Mouse (Mus musculus) erythroblast, embryonic 14.5 days (primary cell): ENCODE measurements around the gene Dctpp1. TPM values are rescaled to one million over a fixed set of nuclear protein-coding genes. Genes with fewer than 3 reads are reported as not detected.
"Not testable (repeated sequence)": the region's sequence is repeated elsewhere in the genome, so short reads cannot be mapped to it uniquely, and the experiment has no call there.

Experiments used
- H3K27me3 ChIP-seq: 2 replicates; pipeline ENCODE4 v1.6.1; 2012; ENCODE audit warnings: inconsistent platforms; ENCODE audit not compliant: control insufficient read depth
- H3K36me3 ChIP-seq: 2 replicates; pipeline ENCODE4 v1.6.1; 2012; ENCODE audit warnings: mild to moderate bottlenecking, inconsistent platforms; ENCODE audit not compliant: control insufficient read depth
- H3K4me1 ChIP-seq: 2 replicates; pipeline ENCODE4 v1.6.1; 2012; ENCODE audit warnings: inconsistent platforms; ENCODE audit not compliant: control insufficient read depth
- H3K4me3 ChIP-seq: replicated peaks from 2 replicates; pipeline ENCODE3; 2012; ENCODE audit warnings: moderate library complexity, mild to moderate bottlenecking, inconsistent platforms
- H3K9me3 ChIP-seq: 2 replicates; pipeline ENCODE4 v1.6.1; 2012; ENCODE audit warnings: low read length, inconsistent platforms, mixed read lengths; ENCODE audit not compliant: control insufficient read depth
- GATA1 ChIP-seq: IDR thresholded peaks from 2 replicates; pipeline ENCODE4 v1.6.1; 2012; ENCODE audit warnings: low read length, inconsistent platforms, mixed read lengths
- TAL1 ChIP-seq: IDR thresholded peaks from 3 replicates; pipeline ENCODE4 v1.6.1; 2012; ENCODE audit warnings: low read length, inconsistent platforms, mixed read lengths
- polyA plus RNA-seq: library from polyadenylated mRNA; stranded (reverse); fragments of >175 nt; gene quantifications from 2 replicates; pipeline ENCODE4 v1.2.3, GENCODE M21; 2012

Gene Dctpp1
- polyA plus RNA-seq, 1 experiment = 9.7 TPM

GRCm38 (mm10) chr7:127255008-127255407 is 5.5 kb downstream of the Dctpp1 start:
- H3K9me3 ChIP-seq = peaks cover 2% of the 10 kb centered on the region; the same call in 1 of the 2 replicates
- TF ChIP-seq TAL1 = no peak
- TF ChIP-seq GATA1 = no peak
- H3K4me3 ChIP-seq = peak overlapping the region; percentile 72
- H3K27me3 ChIP-seq = no peaks in the 10 kb centered on the region
- H3K4me1 ChIP-seq = peaks cover 67% of the 10 kb centered on the region
- H3K36me3 ChIP-seq = peaks cover 31% of the 10 kb centered on the region

GRCm38 (mm10) chr7:127253821-127254769 is 6.4 kb downstream of the Dctpp1 start:
- peaks cover 58% of the 10 kb centered on the region for H3K4me1 ChIP-seq
- no peak for TF ChIP-seq TAL1
- TF ChIP-seq GATA1 = no peak
- H3K4me3 ChIP-seq = peak overlapping the region; percentile 72
- no peaks in the 10 kb centered on the region for H3K27me3 ChIP-seq
- H3K36me3 ChIP-seq = peaks cover 39% of the 10 kb centered on the region
- H3K9me3 ChIP-seq = peaks cover 2% of the 10 kb centered on the region; the same call in 1 of the 2 replicates

GRCm38 (mm10) chr7:127253341-127253740 is 7.2 kb downstream of the Dctpp1 start:
- Histone ChIP-seq H3K4me1 (peaks cover 51% of the 10 kb centered on the region), H3K4me3 (peak overlapping the region; percentile 72), H3K27me3 (no peaks in the 10 kb centered on the region), H3K36me3 (peaks cover 42% of the 10 kb centered on the region), H3K9me3 (peaks cover 2% of the 10 kb centered on the region; the same call in 1 of the 2 replicates)
- TF ChIP-seq TAL1 (no peak), GATA1 (no peak)

GRCm38 (mm10) chr7:127252414-127252813 is 8.1 kb downstream of the Dctpp1 start:
- peaks cover 39% of the 10 kb centered on the region for H3K36me3 ChIP-seq
- H3K4me3 ChIP-seq = no peak overlapping the region
- no peak for TF ChIP-seq GATA1
- no peak for TF ChIP-seq TAL1
- H3K4me1 ChIP-seq = peaks cover 43% of the 10 kb centered on the region
- H3K27me3 ChIP-seq = no peaks in the 10 kb centered on the region
- peaks cover 2% of the 10 kb centered on the region; the same call in 1 of the 2 replicates for H3K9me3 ChIP-seq

GRCm38 (mm10) chr7:127250511-127250910 is 10.0 kb downstream of the Dctpp1 start:
- H3K9me3 ChIP-seq, H3K4me3 ChIP-seq, H3K27me3 ChIP-seq: not testable (repeated sequence)
- H3K36me3 ChIP-seq = peaks cover 38% of the 10 kb centered on the region
- H3K4me1 ChIP-seq = peaks cover 44% of the 10 kb centered on the region

- Histone ChIP-seq H3K36me3 (peaks cover 35% of the 10 kb centered on the region), H3K9me3 (peaks cover 3% of the 10 kb centered on the region; the same call in 1 of the 2 replicates), H3K4me3 (peak overlapping the region; percentile 90), H3K4me1 (peaks cover 37% of the 10 kb centered on the region), H3K27me3 (no peaks in the 10 kb centered on the region)
- no peak for TF ChIP-seq GATA1
- TF ChIP-seq TAL1 = no peak
Observed at GRCm38 (mm10) chr7:127244658-127245510, 15.6 kb downstream of the Dctpp1 start.

- TF ChIP-seq GATA1 = peak; percentile 63
- no peak for TF ChIP-seq TAL1
- Histone ChIP-seq H3K4me3 (peak within 1 kb of the TSS; percentile 90), H3K27me3 (no peaks in the 10 kb centered on the region), H3K36me3 (peaks cover 28% of the 10 kb centered on the region), H3K4me1 (peaks cover 37% of the 10 kb centered on the region), H3K9me3 (peaks cover 3% of the 10 kb centered on the region; the same call in 1 of the 2 replicates)
Observed at GRCm38 (mm10) chr7:127243870-127244657, 16.4 kb downstream of the Dctpp1 start, which contains the start of gene Zfp771. Gene Zfp771, plus strand, starts transcription at chr7:127244274.

- Histone ChIP-seq H3K4me3 (peak overlapping the region; percentile 90), H3K4me1 (peaks cover 37% of the 10 kb centered on the region), H3K36me3 (peaks cover 26% of the 10 kb centered on the region), H3K27me3 (no peaks in the 10 kb centered on the region), H3K9me3 (peaks cover 3% of the 10 kb centered on the region; the same call in 1 of the 2 replicates)
- no peak for TF ChIP-seq TAL1
- TF ChIP-seq GATA1 = no peak
Observed at GRCm38 (mm10) chr7:127243361-127243867, 17.1 kb downstream of the Dctpp1 start.
